Mouse (Mus musculus) right cerebral cortex, postnatal 36 days (tissue): ENCODE data around the gene Vhl.

Source experiments
- DNase-seq, 2 experiments: peaks; one replicate each; pipeline ENCODE4 v3.0.0; 2022; ENCODE audit warnings: low spot score in 2 of 2, mixed read lengths in 1 of 2

Vhl gene

DNA sequence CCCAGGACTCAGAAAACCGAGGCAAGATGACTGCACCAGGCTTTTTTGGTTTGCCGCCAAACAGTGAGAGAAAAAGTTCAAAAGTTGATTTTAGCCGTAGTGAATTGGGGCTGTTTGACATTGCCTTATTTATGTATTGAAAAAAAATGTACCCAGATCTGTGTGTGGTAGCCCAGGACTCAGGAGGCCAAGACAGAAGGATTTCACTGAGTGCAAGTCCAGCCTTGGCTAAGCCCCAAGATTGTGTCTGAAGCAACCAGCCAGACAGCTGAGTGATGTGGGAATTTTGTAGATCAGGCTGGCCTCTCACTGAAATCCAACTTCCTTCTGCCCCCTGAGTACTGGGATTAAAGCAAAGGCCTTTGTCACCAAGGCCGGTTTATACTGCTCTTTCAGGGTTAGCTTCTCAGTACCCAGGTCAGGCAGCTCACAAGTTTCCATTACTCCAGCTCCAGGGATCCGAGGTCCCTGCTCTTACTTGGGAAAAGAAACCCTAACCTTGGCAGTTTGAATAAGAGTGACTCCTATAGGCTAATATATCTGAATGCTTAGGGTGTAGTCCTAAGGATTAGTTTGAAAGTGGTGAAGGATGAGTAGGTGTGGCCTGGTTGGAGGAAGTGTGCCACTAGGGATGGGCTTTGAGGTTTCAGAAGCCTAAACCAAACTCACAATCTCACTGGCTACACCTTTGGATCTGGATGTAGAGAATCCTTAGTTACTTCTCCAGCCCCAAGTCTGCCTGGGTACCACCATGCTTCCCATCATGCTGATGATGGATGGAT lies 1.4 kb downstream of the Vhl start:
- no peak for DNase-seq

DNA sequence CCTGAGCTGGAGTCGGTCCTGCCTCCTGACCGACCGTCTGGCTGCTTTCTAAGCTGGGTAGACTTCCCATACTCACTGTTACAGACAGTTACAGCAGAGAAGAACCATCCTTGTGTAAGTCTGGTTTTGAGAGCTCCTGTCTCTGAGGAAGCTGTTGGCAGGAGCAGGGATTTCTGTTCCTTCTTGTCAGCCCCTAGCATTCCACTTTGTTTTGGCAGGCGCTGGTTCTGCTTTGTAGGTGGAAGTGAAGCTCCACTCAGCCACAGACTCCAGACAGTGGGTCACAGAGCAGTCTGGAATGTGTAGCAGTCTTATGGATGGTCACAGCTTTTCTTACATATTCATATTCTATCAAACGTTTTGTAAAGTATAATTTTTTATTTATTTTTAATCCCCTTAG lies 6.6 kb downstream of the Vhl start:
- no peak for DNase-seq

GRCm38 (mm10) chr6:113632863-113633262 lies 9.1 kb downstream of the Vhl start:
- no peak for DNase-seq

GRCm38 (mm10) chr6:113638302-113639040 lies 14.7 kb downstream of the Vhl start, which contains the start of gene Irak2:
Irak2 (plus strand) TSS chr6:113638467.
- DNase-seq, result peak; percentile 88 to 90

DNA sequence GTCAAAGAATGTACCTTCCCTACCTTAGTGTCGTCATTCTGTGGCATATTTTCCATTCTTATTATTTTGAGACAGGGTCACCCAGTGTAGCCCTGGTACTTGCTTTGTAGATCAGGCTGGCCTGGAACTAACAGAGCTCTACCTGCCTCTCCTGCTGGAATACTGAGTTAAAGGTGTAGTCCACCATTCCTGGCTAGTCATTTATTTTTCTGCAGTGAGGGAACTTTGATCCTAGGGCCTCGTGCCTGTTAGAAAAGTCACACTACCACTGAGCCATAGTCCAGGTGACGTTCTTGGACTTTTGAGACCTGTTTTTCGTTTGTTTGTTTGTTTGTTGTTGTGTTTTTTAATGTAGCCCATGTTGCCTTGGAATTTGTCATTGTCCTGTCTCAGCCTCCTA lies 15.4 kb downstream of the Vhl start:
- no peak for DNase-seq

- DNase-seq, result no peak
These were observed 18.8 kb downstream of the Vhl start for GRCm38 (mm10) chr6:113642605-113643004.

DNA sequence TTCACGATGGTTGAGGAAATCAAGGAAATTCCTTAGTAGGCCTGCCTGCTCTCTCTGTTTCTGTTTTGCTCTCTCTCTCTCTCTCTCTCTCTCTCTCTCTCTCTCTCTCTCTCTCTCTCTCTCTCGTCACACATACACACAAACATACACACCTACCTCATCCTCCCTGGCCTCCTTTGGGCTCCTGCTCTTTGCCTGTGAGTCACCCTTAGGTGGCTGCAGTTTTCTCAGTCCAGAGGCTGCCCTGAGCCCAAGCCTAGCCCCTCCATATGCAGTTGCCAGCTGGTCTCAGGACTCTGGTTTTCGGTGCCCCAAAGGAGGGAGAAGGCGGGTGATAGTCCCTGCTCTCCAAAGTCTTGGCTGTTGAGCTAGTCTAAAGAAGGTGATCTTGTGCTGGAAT lies 19.3 kb downstream of the Vhl start:
- DNase-seq, result no peak

DNA sequence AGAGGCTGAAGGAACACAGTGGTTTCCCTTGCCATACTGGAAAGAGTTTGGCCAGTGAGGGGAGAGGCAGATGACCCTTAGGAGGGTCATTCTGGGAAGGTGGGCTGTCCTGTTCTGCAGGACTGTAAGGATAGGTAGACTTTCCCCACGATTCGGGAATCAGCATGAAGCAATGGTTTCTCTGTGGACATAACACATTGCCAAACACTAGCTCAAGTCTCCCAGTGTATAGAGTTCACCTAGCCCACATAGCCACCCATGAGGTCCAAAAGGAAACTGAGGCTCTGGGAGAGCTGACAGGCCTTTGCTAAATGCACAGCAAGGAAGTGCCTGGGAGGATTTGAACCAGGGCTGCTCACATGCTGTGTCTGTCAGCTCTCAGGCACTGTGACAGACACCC lies 20.2 kb downstream of the Vhl start:
- no peak for DNase-seq

GRCm38 (mm10) chr6:113644808-113645207 lies 21.0 kb downstream of the Vhl start:
- DNase-seq, result peak in 1 of 2 experiments; percentile 45

GRCm38 (mm10) chr6:113649346-113650196 lies 25.8 kb downstream of the Vhl start:
- no peak for DNase-seq

DNA sequence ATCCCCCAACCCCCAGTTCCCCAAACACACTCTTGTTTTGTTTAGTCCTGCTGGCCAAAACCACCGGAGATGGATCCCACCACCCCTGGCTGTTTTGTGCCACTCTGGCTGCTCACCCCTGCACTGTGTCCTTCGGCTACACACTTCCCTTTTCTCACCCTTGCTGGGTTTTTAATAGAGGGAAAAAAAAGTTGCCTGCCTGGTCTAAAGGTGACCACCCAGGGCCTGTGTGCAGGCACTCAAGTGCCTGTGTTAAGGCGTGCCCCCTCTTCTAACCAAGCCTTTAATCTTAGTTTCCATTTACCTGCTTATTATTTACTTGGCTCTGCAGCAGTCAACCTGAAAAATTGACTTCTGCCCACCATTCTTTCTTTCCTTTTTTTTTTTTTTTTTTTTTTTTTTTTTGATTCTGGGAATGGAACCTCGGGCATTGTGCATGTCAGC lies 26.5 kb downstream of the Vhl start:
- DNase-seq, result no peak

DNA sequence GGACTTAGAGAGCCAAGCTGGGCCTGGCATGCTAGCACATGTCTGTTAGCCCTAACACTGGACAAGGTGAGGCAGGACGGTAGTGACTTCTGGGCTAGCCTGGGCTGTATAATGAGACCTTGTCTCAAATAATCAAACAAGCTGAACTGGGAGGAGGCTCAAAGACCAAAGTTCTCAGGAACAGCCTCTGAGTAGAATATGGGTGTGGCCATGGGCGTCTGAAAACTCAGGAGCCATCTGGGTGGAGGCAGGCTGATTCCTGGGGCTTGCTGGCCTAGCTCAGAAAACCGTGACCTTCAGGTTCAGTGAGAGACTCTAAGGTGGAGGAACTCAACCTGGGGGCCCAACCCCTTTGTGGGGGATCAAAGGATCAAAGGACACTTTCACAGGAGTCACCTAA lies 27.9 kb downstream of the Vhl start:
- DNase-seq, result no peak

DNA sequence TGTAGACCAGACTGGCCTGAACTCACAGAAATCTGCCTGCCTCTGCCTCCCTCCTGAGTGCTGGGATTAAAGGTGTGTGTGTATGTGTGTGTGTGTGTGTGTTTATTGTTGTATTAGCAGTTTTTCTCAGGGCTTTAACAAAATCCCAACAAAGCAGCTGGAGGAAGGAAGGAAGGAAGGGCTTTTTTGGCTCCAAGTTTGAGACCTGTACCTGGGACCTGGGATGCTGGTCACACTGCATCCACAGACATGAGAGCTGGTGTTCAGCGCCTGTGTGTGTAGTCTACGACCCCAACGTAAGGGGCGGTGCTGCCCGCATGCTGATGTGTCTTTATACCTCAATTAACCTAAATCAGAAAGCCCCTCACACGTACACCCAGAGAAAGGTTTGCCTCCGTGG lies 29.8 kb downstream of the Vhl start:
- DNase-seq, result no peak

DNA sequence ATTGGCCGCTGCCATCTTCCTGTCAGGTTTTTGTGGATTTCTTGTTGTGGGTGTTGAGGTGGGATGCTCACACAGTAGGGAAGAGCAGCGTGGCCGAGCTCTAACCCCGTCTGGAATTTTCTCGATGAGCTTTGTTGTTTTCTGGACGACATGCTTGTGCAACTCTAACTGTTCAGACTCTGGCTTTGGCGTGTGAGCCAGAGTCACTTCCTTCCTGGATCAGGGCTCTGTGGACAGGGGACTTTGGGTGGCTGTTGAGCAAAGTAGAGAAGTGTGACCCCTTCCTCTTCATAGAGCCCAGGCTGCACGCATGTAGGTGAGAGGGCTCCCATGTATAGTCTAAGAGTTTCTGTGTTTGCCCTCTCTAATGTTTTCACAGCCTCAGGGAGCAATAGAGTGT lies 30.3 kb downstream of the Vhl start:
- DNase-seq, result no peak

GRCm38 (mm10) chr6:113654753-113655397 lies 31.1 kb downstream of the Vhl start:
- no peak for DNase-seq

DNA sequence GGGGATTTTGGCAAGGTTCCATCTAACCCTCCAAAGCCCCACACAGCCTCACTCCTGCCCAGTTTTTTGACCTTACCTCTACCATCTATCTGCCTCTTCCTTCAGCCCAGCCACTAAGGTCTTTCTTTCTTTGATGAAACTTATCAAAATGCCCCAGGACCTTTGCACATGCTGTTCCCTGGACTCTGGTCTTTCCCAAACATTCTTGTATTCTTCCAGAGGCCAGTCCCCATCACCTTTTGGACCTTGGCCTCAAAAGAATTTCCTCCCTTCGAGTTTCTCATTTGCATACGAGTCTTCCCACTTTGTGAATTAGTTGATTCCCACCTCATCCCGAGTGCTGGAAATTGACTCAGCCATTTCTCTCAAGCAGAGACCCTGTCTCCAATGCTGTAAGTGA lies 31.7 kb downstream of the Vhl start:
- DNase-seq, result no peak

DNA sequence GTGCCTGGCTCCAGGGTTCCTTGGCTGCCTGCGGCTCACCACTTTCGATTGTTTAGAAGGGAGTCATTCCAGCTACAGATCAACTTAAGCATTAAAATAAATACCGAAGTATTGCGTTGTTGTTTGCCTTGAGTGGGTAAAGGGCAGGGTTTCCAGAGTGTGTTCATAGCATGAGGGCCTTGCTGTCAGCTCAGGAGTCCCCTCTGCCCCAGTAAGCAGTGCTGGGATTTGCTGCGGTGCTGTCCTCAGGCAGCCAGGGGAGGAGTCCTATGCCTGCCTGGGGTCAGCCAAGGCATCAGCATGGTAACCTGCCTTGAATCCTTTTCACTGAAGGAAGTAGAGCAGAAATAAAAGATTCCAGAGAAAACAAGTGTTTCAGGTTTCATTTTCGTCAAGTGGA lies 33.1 kb downstream of the Vhl start:
- no peak for DNase-seq

GRCm38 (mm10) chr6:113658226-113658625 lies 34.5 kb downstream of the Vhl start:
- DNase-seq, result no peak

GRCm38 (mm10) chr6:113659648-113660491 lies 36.1 kb downstream of the Vhl start:
- DNase-seq, result no peak

GRCm38 (mm10) chr6:113660492-113661352 lies 37.0 kb downstream of the Vhl start:
- no peak for DNase-seq
